Mouse (Mus musculus) testis, postnatal 10 days (tissue): ENCODE measurements around the gene 1700007K13Rik.

Source experiments
- DNase-seq: peaks from one replicate; pipeline ENCODE4 v3.0.0; 2021; ENCODE audit warnings: low spot score

Gene 1700007K13Rik

DNA sequence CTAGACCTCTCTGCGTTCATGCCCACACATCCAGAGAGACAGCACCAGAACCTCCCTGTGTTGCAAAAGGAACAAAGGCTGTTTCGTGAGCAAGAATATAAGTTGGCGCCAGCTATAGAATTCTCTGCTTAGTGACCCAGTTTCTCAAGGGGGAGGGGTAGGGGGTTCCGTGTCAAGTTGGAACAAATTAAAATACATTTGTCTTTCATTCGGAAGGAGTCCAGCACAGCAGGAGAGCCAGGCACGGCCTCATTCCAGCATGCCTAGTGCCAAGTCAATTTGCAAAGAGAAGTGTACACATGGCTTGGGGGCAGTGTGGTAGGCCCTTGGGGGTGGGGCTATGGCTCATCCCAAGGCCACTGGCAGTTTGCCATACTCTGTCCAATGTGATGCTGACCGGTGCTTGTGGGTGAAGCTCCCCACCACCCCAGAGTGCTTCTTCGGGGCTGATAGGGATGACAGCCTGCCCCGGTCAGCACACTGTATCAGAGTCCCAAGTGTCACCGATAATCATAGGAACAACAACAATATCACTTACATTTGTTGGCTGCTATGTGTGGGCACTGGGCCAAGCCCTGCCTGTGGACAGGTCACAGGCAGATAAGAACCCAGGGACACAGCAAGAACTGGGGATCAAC lies 50.6 kb downstream of the 1700007K13Rik start:
- DNase-seq: peak; percentile 72

DNA sequence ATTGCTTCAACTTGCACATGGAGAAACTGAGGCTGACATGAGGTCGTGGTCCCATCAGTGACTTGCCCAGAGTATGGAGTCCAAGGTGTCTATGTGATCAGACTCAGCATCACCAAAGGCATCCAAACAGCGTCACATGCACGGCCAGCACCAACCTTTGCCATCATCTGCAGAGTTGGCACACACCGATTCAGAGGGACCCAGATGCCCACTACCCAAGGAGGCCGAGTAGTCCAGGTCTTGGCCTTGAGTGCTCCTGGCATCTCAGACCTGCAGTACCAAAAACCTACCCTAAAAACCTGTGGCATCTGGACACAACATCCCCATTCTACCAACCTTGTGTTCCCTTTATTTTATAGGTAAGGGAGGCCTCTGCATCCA lies 51.4 kb downstream of the 1700007K13Rik start:
- no peak for DNase-seq

DNA sequence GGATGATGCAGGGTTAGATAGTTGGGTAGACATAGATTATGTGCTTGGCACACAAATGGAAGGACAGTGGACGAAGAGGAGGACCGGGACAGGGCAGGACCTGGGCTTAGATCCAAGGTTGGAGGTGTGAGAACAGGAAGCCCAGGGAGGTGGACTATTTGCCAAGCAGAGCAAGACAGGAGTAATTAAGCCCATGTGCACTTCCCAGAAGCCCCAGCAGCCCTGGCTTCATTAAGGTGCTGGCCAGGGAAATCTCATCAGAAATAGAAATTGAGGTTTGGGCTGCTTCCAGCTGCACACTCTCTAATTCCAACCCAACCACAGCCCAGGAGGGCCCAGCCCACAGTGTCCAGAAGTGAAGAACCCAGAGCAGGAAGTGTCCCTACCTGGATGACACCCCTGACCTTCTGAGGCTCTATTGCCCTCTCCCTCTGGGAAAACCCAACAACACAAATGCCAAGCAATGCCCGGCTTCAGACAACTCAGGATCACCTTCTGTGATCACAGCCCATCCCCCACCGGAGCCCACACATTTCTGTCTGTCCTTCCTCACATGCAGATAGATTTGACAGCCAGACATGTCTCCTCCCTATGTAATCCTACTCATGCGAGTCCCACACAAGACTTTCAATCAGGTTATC lies 51.9 kb downstream of the 1700007K13Rik start:
- DNase-seq: no peak

DNA sequence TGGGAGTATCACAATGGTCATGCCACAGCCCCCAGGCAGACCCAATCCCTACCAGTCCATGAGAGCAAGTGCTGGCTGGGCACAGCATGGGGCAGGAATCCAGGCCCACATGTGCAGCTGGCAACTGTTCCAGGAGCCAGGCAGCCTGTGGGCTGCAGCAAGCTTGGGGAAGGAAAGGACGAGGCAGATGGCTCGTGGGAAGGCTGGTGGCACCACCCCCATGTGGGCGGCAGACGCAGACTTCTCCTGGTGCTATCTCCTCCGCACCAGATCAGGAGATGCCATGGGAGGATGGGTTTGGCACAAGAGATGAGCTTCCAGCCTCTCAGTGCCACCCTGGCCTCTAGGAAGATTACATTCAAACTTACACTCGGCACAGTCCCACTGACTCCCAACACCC lies 53.2 kb downstream of the 1700007K13Rik start:
- no peak for DNase-seq
